Mouse (Mus musculus): ENCODE results near the gene Mesd.

Mesd gene

GRCm38 (mm10) chr7:83913405-83913932 lies 29.2 kb downstream of the Mesd start:
- DNase-seq (ENCODE audit: low read depth, low spot score), result no peak

- no peak for DNase-seq (ENCODE audit: low read depth, low spot score)
These were observed 29.7 kb downstream of the Mesd start for GRCm38 (mm10) chr7:83913995-83914394.

- DNase-seq (ENCODE audit: low read depth, low spot score), result peak; percentile 80
These were observed 30.3 kb downstream of the Mesd start for GRCm38 (mm10) chr7:83914566-83914965.

DNA sequence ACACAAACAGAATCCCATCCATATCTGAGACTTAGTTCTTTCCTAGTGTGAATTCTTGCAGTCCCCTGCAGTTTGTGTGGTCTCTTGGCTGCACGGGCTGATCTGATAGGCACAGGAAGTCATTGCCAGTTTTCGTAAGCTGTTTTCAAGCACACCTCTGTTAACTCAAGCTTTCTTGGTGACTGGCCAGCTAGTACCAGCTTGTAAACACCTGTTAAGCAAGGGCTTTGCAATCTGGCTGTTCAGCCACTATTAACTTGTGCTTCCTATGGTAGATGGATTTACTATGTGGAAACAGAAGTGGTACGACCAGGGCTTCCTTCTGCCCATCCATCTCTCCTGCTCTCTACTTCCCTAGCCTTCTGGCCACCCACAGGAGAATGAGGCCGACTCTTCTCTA lies 36.0 kb downstream of the Mesd start:
- DNase-seq (ENCODE audit: low read depth, low spot score), result no peak

- no peak for DNase-seq (ENCODE audit: low read depth, low spot score)
These were observed 37.4 kb downstream of the Mesd start for GRCm38 (mm10) chr7:83921637-83922036.

DNA sequence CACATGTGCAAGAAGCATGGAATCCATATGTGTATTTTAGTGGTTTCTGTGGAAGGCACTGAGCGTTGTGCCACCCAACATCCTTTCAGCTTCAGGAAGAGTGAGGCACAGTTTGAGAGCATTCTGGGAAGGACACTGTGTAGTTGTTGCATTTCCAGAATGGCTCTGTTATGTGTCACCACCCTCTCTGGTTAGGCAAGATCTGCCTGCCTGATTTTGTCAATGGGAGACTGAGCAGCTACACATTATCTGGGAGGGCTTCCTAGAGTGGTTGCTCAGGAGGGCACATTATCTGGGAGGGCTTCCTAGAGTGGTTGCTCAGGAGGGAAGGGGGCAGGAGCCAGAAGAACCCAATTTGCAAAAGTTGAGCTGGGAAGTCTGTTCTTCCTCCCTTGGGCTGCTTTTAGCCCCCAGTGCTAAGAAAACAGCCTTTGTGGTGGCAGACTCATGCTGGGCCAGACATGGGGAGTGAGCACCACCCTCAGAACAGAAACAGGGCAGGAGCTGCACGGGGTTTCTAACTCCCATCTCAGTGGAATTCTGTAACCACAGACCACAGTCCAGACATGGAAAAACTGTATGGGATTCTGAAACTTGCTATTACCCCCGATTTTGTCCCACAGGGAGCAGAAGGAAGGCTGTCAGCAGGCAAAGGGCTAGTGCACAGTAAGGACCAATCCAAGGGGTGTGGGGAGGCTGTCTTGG lies 54.9 kb downstream of the Mesd start:
- no peak for DNase-seq (ENCODE audit: low read depth, low spot score)

DNA sequence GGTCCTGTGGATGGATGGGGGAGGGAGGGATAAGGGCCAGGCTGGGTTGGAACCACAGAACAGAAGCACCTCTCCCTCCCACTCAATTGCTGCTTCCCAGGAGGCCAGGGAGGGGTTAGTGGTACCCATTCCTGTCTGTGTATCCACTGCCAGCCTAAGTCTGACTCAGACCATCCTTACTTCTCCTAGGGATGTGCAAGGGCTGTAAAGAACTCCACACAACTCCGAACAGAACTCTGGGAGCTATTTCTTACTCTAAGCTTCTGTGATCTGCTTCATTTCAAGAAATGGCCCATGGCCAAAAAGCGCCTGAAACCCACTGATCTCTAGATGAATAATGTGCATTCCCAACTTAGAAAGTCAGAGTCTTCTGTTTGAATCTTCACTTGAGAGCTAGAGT lies 55.9 kb downstream of the Mesd start:
- DNase-seq (ENCODE audit: low read depth, low spot score), result no peak

GRCm38 (mm10) chr7:83941701-83942101 lies 57.4 kb downstream of the Mesd start:
- DNase-seq (ENCODE audit: low read depth, low spot score), result no peak

DNA sequence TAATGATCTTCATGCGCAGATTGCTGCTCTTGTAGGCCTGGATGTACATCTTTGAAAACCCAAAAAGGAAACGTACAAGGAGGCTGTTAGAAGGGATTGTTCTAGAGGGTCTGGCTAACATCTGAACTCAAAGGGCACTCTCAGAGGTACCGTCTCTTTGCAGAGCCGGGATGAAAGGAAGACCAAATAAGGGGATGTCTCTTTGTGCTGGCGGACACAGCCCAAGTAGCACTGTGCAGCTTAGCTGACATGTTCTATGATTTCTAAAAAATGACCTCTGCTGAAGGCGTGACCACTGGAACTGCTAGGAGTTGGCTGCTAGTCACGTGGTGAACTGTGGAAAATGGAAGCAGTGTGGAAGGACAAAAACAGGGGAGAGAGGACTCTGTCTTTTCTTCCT lies 64.5 kb downstream of the Mesd start:
- DNase-seq (ENCODE audit: low read depth, low spot score), result no peak

DNA sequence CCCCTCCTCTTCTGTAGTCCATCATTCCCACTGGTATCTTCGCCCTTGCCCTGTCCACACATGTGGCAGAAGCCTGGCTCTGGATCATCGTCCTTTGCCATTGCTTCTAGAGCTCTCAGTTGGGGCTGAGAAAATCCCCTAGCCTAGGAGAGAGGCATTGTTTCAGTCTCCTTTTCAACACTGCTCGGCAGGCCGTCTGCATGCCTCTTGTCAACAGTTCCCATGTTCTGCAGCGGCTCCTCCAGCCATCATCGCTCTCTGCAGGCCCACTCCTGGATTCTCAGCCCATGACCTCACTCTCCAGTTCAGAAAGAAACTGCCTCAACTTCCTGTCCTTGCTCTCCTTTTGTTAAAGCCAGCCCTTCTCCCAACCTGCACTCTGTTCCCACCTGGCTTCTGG lies 65.4 kb downstream of the Mesd start:
- DNase-seq (ENCODE audit: low read depth, low spot score), result peak; percentile 8
